Comparison of ENCODE assay signal across 9 mouse cellular contexts in the genomic region with DNA sequence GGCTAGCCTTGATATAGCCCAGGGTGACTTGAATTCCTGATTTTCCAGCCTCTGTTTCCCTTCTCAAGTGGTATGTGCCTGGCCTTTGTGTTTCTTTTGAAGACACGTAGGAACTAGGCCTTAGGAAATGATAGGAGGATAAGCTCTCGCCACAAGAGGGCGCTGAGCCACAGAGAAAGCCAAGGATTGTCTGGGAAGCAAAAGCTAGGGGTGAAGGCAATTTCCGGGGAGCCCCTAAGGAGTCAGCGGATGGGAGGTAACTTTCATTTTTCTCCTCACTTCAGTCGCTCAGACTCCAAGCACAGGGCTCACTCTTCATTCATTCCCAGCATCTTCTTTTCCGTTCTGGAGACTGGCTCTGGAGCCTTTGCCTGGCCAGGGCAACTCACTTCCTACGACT. TPM values are rescaled to one million over a fixed set of nuclear protein-coding genes. Genes with fewer than 3 reads are reported as not detected.
DNase-seq lines count a peak whose midpoint lies in the region; ATAC-seq and TF ChIP-seq lines count a peak whose summit lies in the region.
"Had no signal": no experiment of that assay in that cellular context is flagged by ENCODE, and none has a peak within 500 bp of the region (broad histone marks: within the 10 kb centered on the region; RNA-seq: fewer than 3 reads in every experiment).

No protein-coding gene starts in this region.

- no peaks in the 10 kb centered on the region for H3K9me3 ChIP-seq in ES-Bruce4 (replicated peaks; ENCODE audit: control insufficient read depth, insufficient read depth, low read length, poor library complexity, severe bottlenecking)
- H3K9me3 ChIP-seq in heart, embryonic 16.5 days (replicated peaks; ENCODE audit: control insufficient read depth, low read length), result no peaks in the 10 kb centered on the region
- H3K9me3 ChIP-seq: neural tube, embryonic 12.5 days had no signal

- H3K27ac ChIP-seq in ES-Bruce4 (ENCODE audit: insufficient read depth, low read length), result no peak overlapping the region
- no peak overlapping the region for H3K27ac ChIP-seq in brown adipose tissue, adult 24 weeks (replicated peaks; ENCODE audit: low read depth, low read length)
- H3K27ac ChIP-seq in heart, embryonic 16.5 days (ENCODE audit: low read length), result no peak overlapping the region
- H3K27ac ChIP-seq: neural tube, embryonic 12.5 days had no signal

- no peak for TF ChIP-seq POLR2A in ES-Bruce4 (IDR thresholded peaks at IDR 0.05; ENCODE audit: insufficient read depth, low read length)

- ATAC-seq in erythroid progenitor cell, adult 5-6 weeks (replicated peaks; ENCODE audit: low FRiP score, poor library complexity, severe bottlenecking), result peak; percentile 59; the same call in 1 of the 2 replicates
- peak; percentile 55; the same call in 1 of the 2 replicates for ATAC-seq in heart, embryonic 16.5 days (replicated peaks; ENCODE audit: extremely low read depth, insufficient read depth, low FRiP score)

- peak; percentile 76 for TF ChIP-seq CTCF in ES-Bruce4 (IDR thresholded peaks at IDR 0.05; ENCODE audit: low read depth, low read length)

- no peak for TF ChIP-seq EP300 in ES-Bruce4 (IDR thresholded peaks at IDR 0.05; ENCODE audit: insufficient read depth, low read depth, low read length)

- WGBS in heart, embryonic 16.5 days, result 22% methylated on average over 8 of the region's 8 CpGs

- no peaks in the 10 kb centered on the region for H3K4me1 ChIP-seq in ES-Bruce4 (ENCODE audit: control insufficient read depth, insufficient read depth, low read length)
- H3K4me1 ChIP-seq in brown adipose tissue, adult 24 weeks (ENCODE audit: control insufficient read depth, insufficient read depth, insufficient read length, low read length), result no peaks in the 10 kb centered on the region
- peaks cover 2% of the 10 kb centered on the region; the same call in 1 of the 2 replicates for H3K4me1 ChIP-seq in heart, embryonic 16.5 days (ENCODE audit: control insufficient read depth, insufficient read depth, low read length)
- H3K4me1 ChIP-seq: neural tube, embryonic 12.5 days had no signal

- no peak overlapping the region for H3K4me3 ChIP-seq in ES-Bruce4 (ENCODE audit: low read depth, low read length)
- peak overlapping the region; percentile 39 for H3K4me3 ChIP-seq in brown adipose tissue, adult 24 weeks (ENCODE audit: insufficient read depth, low read depth, low read length)
- H3K4me3 ChIP-seq in heart, embryonic 16.5 days (ENCODE audit: low read length), result peak overlapping the region; percentile 31; the same call in 1 of the 2 replicates
- H3K4me3 ChIP-seq: neural tube, embryonic 12.5 days had no signal

- H3K27me3 ChIP-seq in ES-Bruce4 (ENCODE audit: control insufficient read depth, insufficient read depth, low read length, poor library complexity, severe bottlenecking), result no peaks in the 10 kb centered on the region
- H3K27me3 ChIP-seq in heart, embryonic 16.5 days (ENCODE audit: control insufficient read depth, insufficient read depth, low read length), result no peaks in the 10 kb centered on the region
- H3K27me3 ChIP-seq: neural tube, embryonic 12.5 days had no signal

- no peaks in the 10 kb centered on the region for H3K36me3 ChIP-seq in ES-Bruce4 (ENCODE audit: control insufficient read depth, insufficient read depth, low read length, poor library complexity, severe bottlenecking)
- no peaks in the 10 kb centered on the region for H3K36me3 ChIP-seq in heart, embryonic 16.5 days (ENCODE audit: control insufficient read depth, insufficient read depth)
- H3K36me3 ChIP-seq: neural tube, embryonic 12.5 days had no signal

- H3K4me2 ChIP-seq in heart, embryonic 16.5 days (ENCODE audit: low read depth, low read length), result peak overlapping the region; percentile 52
- H3K4me2 ChIP-seq: neural tube, embryonic 12.5 days had no signal

- peak; percentile 86 to 87 for DNase-seq in kidney, postnatal 4 days
- DNase-seq in lung, adult 18-20 months, result peak; percentile 75 to 83
- DNase-seq in ovary, postnatal 36 days (ENCODE audit: low spot score), result peak; percentile 69
- DNase-seq in thymus, postnatal 14 days, result peak; percentile 84

- H3K9ac ChIP-seq in ES-Bruce4 (ENCODE audit: low read depth, poor library complexity, severe bottlenecking), result no peak overlapping the region
- peak overlapping the region; percentile 50; the same call in 1 of the 2 replicates for H3K9ac ChIP-seq in heart, embryonic 16.5 days (ENCODE audit: low read length)
- H3K9ac ChIP-seq: neural tube, embryonic 12.5 days had no signal

RNA-seq across cellular contexts. Expression of gene Rab33b, which starts 27.2 kb away (rescaled TPM):
- 6.7 and 7.7 TPM in 2 replicates for polyA plus RNA-seq in ES-Bruce4 (2011; ENCODE audit: insufficient read depth, insufficient read length, low read depth, missing spikeins)
- 5.0 and 6.9 TPM in 2 replicates for polyA plus RNA-seq in brown adipose tissue, adult 24 weeks (2012; ENCODE audit: insufficient read depth, insufficient read length, missing spikeins)
- 2.5 and 5.4 TPM in 2 replicates for total RNA-seq in erythroid progenitor cell, adult 5-6 weeks (2015; ENCODE audit: low replicate concordance)
- total RNA-seq in erythroid progenitor cell, adult 5-6 weeks (2017; ENCODE audit: low replicate concordance), result 2.2 and 2.9 TPM in 2 replicates
- polyA plus RNA-seq in heart, embryonic 16.5 days (2015; fragmentation: Nextera tagmentation; extraction: Ambion mirVana), result 15.6 and 16.9 TPM in 2 replicates

RNA-seq across cellular contexts. Expression of gene Setd7, which starts 49.8 kb away (rescaled TPM):
- polyA plus RNA-seq in ES-Bruce4 (2011; ENCODE audit: insufficient read depth, insufficient read length, low read depth, missing spikeins), result 46.1 and 48.1 TPM in 2 replicates
- 12.0 and 17.5 TPM in 2 replicates for polyA plus RNA-seq in brown adipose tissue, adult 24 weeks (2012; ENCODE audit: insufficient read depth, insufficient read length, missing spikeins)
- total RNA-seq in erythroid progenitor cell, adult 5-6 weeks (2015; ENCODE audit: low replicate concordance), result 5.9 and 9.4 TPM in 2 replicates
- total RNA-seq in erythroid progenitor cell, adult 5-6 weeks (2017; ENCODE audit: low replicate concordance), result 1.6 and 3.3 TPM in 2 replicates
- 4.5 and 5.0 TPM in 2 replicates for polyA plus RNA-seq in heart, embryonic 16.5 days (2015; fragmentation: Nextera tagmentation; extraction: Ambion mirVana)
